Comparison of ENCODE assay signal across 31 mouse cellular contexts in the genomic region with DNA sequence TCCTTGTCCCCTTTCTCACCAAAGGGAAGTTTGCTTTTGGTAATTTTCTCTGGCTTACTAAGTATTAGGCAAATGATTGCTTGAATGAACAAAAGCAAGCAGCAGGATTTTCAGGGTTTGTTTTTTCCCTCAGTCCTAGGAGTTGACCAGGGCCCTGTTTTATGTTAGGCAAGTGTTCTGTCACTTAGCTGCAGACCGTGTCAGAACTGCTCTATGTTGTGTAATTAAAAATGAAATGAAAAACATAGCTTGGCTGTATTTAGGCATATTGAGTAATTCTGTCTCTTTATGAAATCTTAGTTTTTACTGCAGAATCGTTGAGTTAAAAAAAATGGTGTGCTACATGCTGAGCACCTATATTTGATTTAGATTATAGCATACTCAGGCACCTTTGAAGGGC. TPM values are rescaled to one million over a fixed set of nuclear protein-coding genes. Genes with fewer than 3 reads are reported as not detected.
DNase-seq lines count a peak whose midpoint lies in the region; ATAC-seq and TF ChIP-seq lines count a peak whose summit lies in the region.
"Had no signal": no experiment of that assay in that cellular context is flagged by ENCODE, and none has a peak within 500 bp of the region (broad histone marks: within the 10 kb centered on the region; RNA-seq: fewer than 3 reads in every experiment).

No protein-coding gene starts in this region.

- H3K9me3 ChIP-seq in lung, postnatal 0 days (ENCODE audit: low read length): no peaks in the 10 kb centered on the region
- no peaks in the 10 kb centered on the region for H3K9me3 ChIP-seq in hindbrain, embryonic 11.5 days (ENCODE audit: control insufficient read depth, low read length)
- H3K9me3 ChIP-seq: embryonic facial prominence, embryonic 13.5 days; embryonic facial prominence, embryonic 15.5 days; forebrain, embryonic 10.5 days; forebrain, embryonic 12.5 days; G1E had no signal

- no peak overlapping the region for H3K9ac ChIP-seq in lung, postnatal 0 days (replicated peaks; ENCODE audit: low read depth)
- H3K9ac ChIP-seq in hindbrain, embryonic 11.5 days (ENCODE audit: low read depth, low read length): no peak overlapping the region
- H3K9ac ChIP-seq: embryonic facial prominence, embryonic 13.5 days; embryonic facial prominence, embryonic 15.5 days; forebrain, embryonic 12.5 days had no signal

- H3K4me3 ChIP-seq in lung, postnatal 0 days (ENCODE audit: low read depth, low read length): no peak overlapping the region
- H3K4me3 ChIP-seq in lung, adult 2 months (replicated peaks; ENCODE audit: extremely low read depth, low read depth, low read length): no peak overlapping the region
- no peak overlapping the region for H3K4me3 ChIP-seq in hindbrain, embryonic 11.5 days (ENCODE audit: low read depth, low read length)
- H3K4me3 ChIP-seq: embryonic facial prominence, embryonic 13.5 days; embryonic facial prominence, embryonic 15.5 days; erythroblast, embryonic 14.5 days; forebrain, embryonic 10.5 days; forebrain, embryonic 12.5 days had no signal

- no peak for TF ChIP-seq EP300 in lung, postnatal 0 days (IDR thresholded peaks at IDR 0.05)

- intact Hi-C loops in heart, postnatal 36 days (cut with DNase I): no loop called here

- no peak for TF ChIP-seq POLR2A in lung, adult 2 months (IDR thresholded peaks at IDR 0.05; ENCODE audit: borderline replicate concordance, extremely low read depth, low read depth, low read length)

- H3K36me3 ChIP-seq in lung, postnatal 0 days (ENCODE audit: insufficient read depth, low read length): 0 out of 2 replicates have a peak, but pooled peaks cover 5% of the 10 kb centered on the region
- no peaks in the 10 kb centered on the region for H3K36me3 ChIP-seq in hindbrain, embryonic 11.5 days (ENCODE audit: control insufficient read depth, insufficient read depth, low read length)

- no peak for TF ChIP-seq CTCF in lung, postnatal 0 days (IDR thresholded peaks at IDR 0.05)
- no peak for TF ChIP-seq CTCF in lung, adult 2 months (IDR thresholded peaks at IDR 0.05; ENCODE audit: insufficient read depth, low read length)

- peak; percentile 16 for DNase-seq in heart, adult 11 months
- DNase-seq in heart, postnatal 36 days: no peak
- DNase-seq in lung, postnatal 0 days (ENCODE audit: low spot score): peak; percentile 75
- DNase-seq in lung, adult 2 months: no peak
- DNase-seq in hindbrain, embryonic 11.5 days (ENCODE audit: low spot score): no peak
- DNase-seq: adrenal gland, adult 2 months; adrenal gland, postnatal 10 days; adrenal gland, postnatal 25 days; B cell, adult 2 months; cerebellum, adult 11 months; cerebellum, adult 18-20 months; cerebellum, adult 8-10 months; cerebellum, adult 9-11 months; cerebellum, postnatal 14 days; cerebellum, postnatal 36 days; embryo, embryonic 11 days had no signal

- no peak overlapping the region for H3K4me2 ChIP-seq in lung, postnatal 0 days (replicated peaks; ENCODE audit: low read depth, low read length)
- H3K4me2 ChIP-seq in hindbrain, embryonic 11.5 days (replicated peaks; ENCODE audit: low read depth, low read length): no peak overlapping the region
- H3K4me2 ChIP-seq: embryonic facial prominence, embryonic 13.5 days; embryonic facial prominence, embryonic 15.5 days; forebrain, embryonic 12.5 days had no signal

- H3K4me1 ChIP-seq in lung, postnatal 0 days (ENCODE audit: insufficient read depth, low read depth, low read length): no peaks in the 10 kb centered on the region
- no peaks in the 10 kb centered on the region for H3K4me1 ChIP-seq in lung, adult 2 months (ENCODE audit: control insufficient read depth, insufficient read depth, low read length)
- H3K4me1 ChIP-seq in hindbrain, embryonic 11.5 days (replicated peaks; ENCODE audit: control insufficient read depth, insufficient read depth, low read length): no peaks in the 10 kb centered on the region
- H3K4me1 ChIP-seq: embryonic facial prominence, embryonic 13.5 days; embryonic facial prominence, embryonic 15.5 days; forebrain, embryonic 12.5 days had no signal

- H3K27me3 ChIP-seq in lung, postnatal 0 days (replicated peaks; ENCODE audit: insufficient read depth, low read length): no peaks in the 10 kb centered on the region
- no peaks in the 10 kb centered on the region for H3K27me3 ChIP-seq in hindbrain, embryonic 11.5 days (ENCODE audit: control insufficient read depth, insufficient read depth, low read length)
- H3K27me3 ChIP-seq: CH12.LX; embryonic facial prominence, embryonic 13.5 days; embryonic facial prominence, embryonic 15.5 days; forebrain, embryonic 12.5 days; Patski had no signal

- 43% methylated on average over 2 of the region's 2 CpGs for WGBS in lung, postnatal 0 days
- 70% methylated on average over 2 of the region's 2 CpGs for WGBS in lung, adult 2 months
- WGBS in hindbrain, embryonic 11.5 days: 86% methylated on average over 2 of the region's 2 CpGs

- ATAC-seq in lung, postnatal 0 days: peak; percentile 57; the same call in 1 of the 2 replicates
- ATAC-seq in hindbrain, embryonic 11.5 days (ENCODE audit: low FRiP score): no peak
- ATAC-seq: activated CD4-positive, CD25-positive, alpha-beta regulatory T cell, adult 4 months; CD4-positive, CD25-positive, alpha-beta regulatory T cell, adult 4 months; forebrain, embryonic 14.5 days; forebrain, embryonic 16.5 days; Patski had no signal

- H3K27ac ChIP-seq in lung, postnatal 0 days (ENCODE audit: low read length): no peak overlapping the region
- no peak overlapping the region for H3K27ac ChIP-seq in hindbrain, embryonic 11.5 days (ENCODE audit: low read depth, low read length)
- H3K27ac ChIP-seq: embryonic facial prominence, embryonic 13.5 days; embryonic facial prominence, embryonic 15.5 days; forebrain, embryonic 10.5 days; forebrain, embryonic 12.5 days had no signal

RNA-seq across cellular contexts. Expression of gene Kctd6, which starts 10.9 kb away (rescaled TPM):
- total RNA-seq in heart, postnatal 36 days (2021): 1 to 10 TPM; 9.3 to 9.5 TPM
- polyA plus RNA-seq in lung, postnatal 0 days (2015; fragmentation: Nextera tagmentation; extraction: Ambion mirVana): 18.5 and 19.5 TPM in 2 replicates
- polyA plus RNA-seq in lung, adult 2 months (2012; rRNA removed): 6.1 and 9.0 TPM in 2 replicates
- 8.2 and 11.2 TPM in 2 replicates for polyA plus RNA-seq in hindbrain, embryonic 11.5 days (2014; fragmentation: Nextera tagmentation; extraction: Ambion mirVana)

RNA-seq across cellular contexts. Expression of gene Acox2, which starts 34.3 kb away (rescaled TPM):
- under 1 TPM; 0.27 to 0.61 TPM for total RNA-seq in heart, postnatal 36 days (2021)
- 6.3 and 7.2 TPM in 2 replicates for polyA plus RNA-seq in lung, postnatal 0 days (2015; fragmentation: Nextera tagmentation; extraction: Ambion mirVana)
- polyA plus RNA-seq in lung, adult 2 months (2012; rRNA removed): 12.7 and 24.4 TPM in 2 replicates
- 0.20 and 0.29 TPM in 2 replicates for polyA plus RNA-seq in hindbrain, embryonic 11.5 days (2014; fragmentation: Nextera tagmentation; extraction: Ambion mirVana)
- total RNA-seq: CH12.LX; common myeloid progenitor, adult 5-6 weeks; G1E had no signal
- polyA plus RNA-seq: activated CD4-positive, CD25-positive, alpha-beta regulatory T cell, adult 4 months; brain, embryonic 14.5 days; CD4-positive, CD25-positive, alpha-beta regulatory T cell, adult 4 months; embryonic facial prominence, embryonic 11.5 days; embryonic facial prominence, embryonic 13.5 days; erythroblast, embryonic 14.5 days; forebrain, embryonic 10.5 days; forebrain, embryonic 12.5 days; forebrain, embryonic 14.5 days; G1E had no signal

RNA-seq across cellular contexts. Expression of gene Pdhb, which starts 52.0 kb away (rescaled TPM):
- total RNA-seq in heart, postnatal 36 days (2021): 100 to 1,000 TPM; 843 to 906 TPM
- polyA plus RNA-seq in lung, postnatal 0 days (2015; fragmentation: Nextera tagmentation; extraction: Ambion mirVana): 129 and 140 TPM in 2 replicates
- polyA plus RNA-seq in lung, adult 2 months (2012; rRNA removed): 30.3 and 53.1 TPM in 2 replicates
- 228 and 233 TPM in 2 replicates for polyA plus RNA-seq in hindbrain, embryonic 11.5 days (2014; fragmentation: Nextera tagmentation; extraction: Ambion mirVana)

Comparison
In these comparisons a context has a peak if more than half of its experiments do, and no peak if none do; other contexts are left out.
1. DNase-seq: peak in heart, adult 11 months (single experiment) and lung, postnatal 0 days (single experiment); none in heart, postnatal 36 days (0 of 2), lung, adult 2 months (single experiment) and hindbrain, embryonic 11.5 days (single experiment).